ENCODE assay signal across 8 mouse cellular contexts in the genomic region with DNA sequence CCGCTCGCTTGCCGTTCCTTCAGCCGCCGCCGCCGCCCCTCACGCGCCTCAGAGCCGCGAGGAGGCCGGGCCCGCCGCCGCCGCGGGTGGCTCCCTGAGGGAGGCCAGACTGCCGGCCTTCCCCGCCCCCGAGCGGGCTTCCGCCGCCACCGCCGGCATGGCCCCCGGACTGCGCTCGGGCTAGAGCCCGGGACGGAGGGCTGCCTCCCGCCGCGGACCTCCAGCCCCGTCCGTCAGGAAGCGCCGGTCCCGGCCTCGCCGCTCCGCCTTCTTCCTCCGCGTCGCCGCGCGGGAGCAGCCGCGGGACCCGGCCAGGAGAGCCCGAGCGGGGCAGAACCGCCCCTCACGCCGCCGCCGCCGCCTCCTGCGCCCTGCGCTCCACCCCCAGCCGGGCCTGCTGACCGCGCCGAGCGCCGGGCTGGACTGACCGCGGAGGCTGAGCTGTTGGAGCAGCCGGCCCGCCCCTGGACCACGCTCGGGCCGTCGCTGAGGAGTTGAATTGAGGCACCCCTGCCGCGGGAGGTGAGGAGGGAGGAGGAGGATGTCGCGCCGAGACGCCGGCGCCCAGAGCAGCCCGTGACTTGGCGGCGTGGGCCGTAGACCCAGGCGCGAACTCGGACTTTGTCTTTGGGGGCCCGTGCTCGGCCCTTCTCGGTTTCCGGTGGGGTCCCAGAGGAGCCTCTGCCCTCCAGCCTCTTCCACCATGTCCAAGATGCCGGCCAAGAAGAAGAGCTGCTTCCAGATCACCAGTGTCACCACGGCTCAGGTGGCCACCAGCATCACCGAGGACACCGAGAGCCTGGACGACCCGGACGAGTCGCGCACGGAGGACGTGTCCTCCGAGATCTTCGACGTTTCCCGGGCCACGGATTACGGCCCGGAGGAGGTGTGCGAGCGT. TPM values are rescaled to one million over a fixed set of nuclear protein-coding genes. Genes with fewer than 3 reads are reported as not detected.
A peak's percentile ranks its signal among the peaks of the same experiment; 100 is the strongest.
DNase-seq lines count a peak whose midpoint lies in the region; ATAC-seq and TF ChIP-seq lines count a peak whose summit lies in the region.

No protein-coding gene starts in this region.

- WGBS in hindbrain, embryonic 16.5 days, result under 1% methylated on average over 82 of the region's 113 CpGs
- 2% methylated on average over 99 of the region's 113 CpGs for WGBS in macrophage (ENCODE audit: missing documents)

- no peak for TF ChIP-seq CTCF in gastrocnemius, adult 2 months (IDR thresholded peaks at IDR 0.05)

- H3K4me3 ChIP-seq in gastrocnemius, adult 2 months, result peak overlapping the region; percentile 96
- H3K4me3 ChIP-seq in hindbrain, embryonic 16.5 days (ENCODE audit: low read length), result peak overlapping the region; percentile 100
- H3K4me3 ChIP-seq in macrophage (ENCODE audit: inconsistent target), result peak overlapping the region; percentile 68

- H3K9me3 ChIP-seq in hindbrain, embryonic 16.5 days (ENCODE audit: control insufficient read depth, low read length), result no peaks in the 10 kb centered on the region

- intact Hi-C loops in gastrocnemius, adult 2 months (cut with DNase I), result loop anchor here (5.0 to 10.0 kb wide), 5 partner anchors 43 to 570 kb away; partner anchors contain the start of genes Pfn2 and Selenot

- peaks cover 8% of the 10 kb centered on the region for H3K4me1 ChIP-seq in hindbrain, embryonic 16.5 days (ENCODE audit: control insufficient read depth, insufficient read depth, low read depth, low read length)

- H3K79me2 ChIP-seq in macrophage (ENCODE audit: inconsistent target), result peaks cover 46% of the 10 kb centered on the region

- H3K27ac ChIP-seq in gastrocnemius, adult 2 months, result peak overlapping the region; percentile 99
- H3K27ac ChIP-seq in hindbrain, embryonic 16.5 days (ENCODE audit: low read depth, low read length), result peak overlapping the region; percentile 99
- H3K27ac ChIP-seq in macrophage, result peak overlapping the region; percentile 49

- DNase-seq in gastrocnemius, adult 2 months, result peak; percentile 91
- DNase-seq in left cerebral cortex, adult 8-10 months (ENCODE audit: low spot score in 2 of 2), result peak; percentile 48 to 53
- DNase-seq in retina, postnatal 1 day, result peak; percentile 61
- DNase-seq in thymus, postnatal 4 days, result peak; percentile 72

- H3K27me3 ChIP-seq in hindbrain, embryonic 16.5 days (replicated peaks; ENCODE audit: control insufficient read depth, insufficient read depth, low read length), result no peaks in the 10 kb centered on the region

- peak; percentile 37 for ATAC-seq in activated CD4-positive, CD25-positive, alpha-beta regulatory T cell, adult 4 months
- peak; percentile 2; the same call in 1 of the 2 replicates for ATAC-seq in common myeloid progenitor, adult 5-6 weeks (replicated peaks; ENCODE audit: low read depth, poor library complexity, severe bottlenecking)
- peak; percentile 51 for ATAC-seq in hindbrain, embryonic 16.5 days

- H3K36me3 ChIP-seq in hindbrain, embryonic 16.5 days (ENCODE audit: control insufficient read depth, insufficient read depth, low read length), result no peaks in the 10 kb centered on the region
- no peaks in the 10 kb centered on the region for H3K36me3 ChIP-seq in macrophage (ENCODE audit: inconsistent target)

- peak overlapping the region; percentile 99 for H3K9ac ChIP-seq in hindbrain, embryonic 16.5 days (ENCODE audit: low read depth, low read length)

- peak overlapping the region; percentile 95 for H3K4me2 ChIP-seq in hindbrain, embryonic 16.5 days (ENCODE audit: low read length)

RNA-seq across cellular contexts. Expression of gene Tsc22d2, which starts 0.7 kb away (rescaled TPM):
- polyA plus RNA-seq in activated CD4-positive, CD25-positive, alpha-beta regulatory T cell, adult 4 months (2017; shearing (Covaris generic)), result 10 to 100 TPM in 1 of 2 experiments, 1 to 10 TPM in 1; 7.4 to 15.1 TPM
- total RNA-seq in common myeloid progenitor, adult 5-6 weeks (2017), result 20.0 and 20.1 TPM in 2 replicates
- 10 to 100 TPM; 22.6 to 22.9 TPM for total RNA-seq in gastrocnemius, adult 2 months (2021)
- polyA plus RNA-seq in hindbrain, embryonic 16.5 days (2015; fragmentation: Nextera tagmentation; extraction: Ambion mirVana), result 5.7 and 6.9 TPM in 2 replicates
- 10 to 100 TPM; 30.9 to 35.8 (median 34.7) TPM for total RNA-seq in left cerebral cortex, adult 8-10 months (2022)
- total RNA-seq in macrophage (2018; cell fraction: chromatin; rRNA removed), result 100 to 1,000 TPM in 13 of 26 experiments, 10 to 100 TPM in 13; 54.0 to 189 (median 98.6) TPM
- 10 to 100 TPM; 18.4 to 31.3 (median 23.8) TPM for total RNA-seq in macrophage (2018; cell fraction: cytosol; rRNA removed)
- 100 to 1,000 TPM in 2 of 26 experiments, 10 to 100 TPM in 24; 44.9 to 106 (median 77.7) TPM for total RNA-seq in macrophage (2018; cell fraction: nucleus; rRNA removed)
- 9.6 to 15.9 TPM (median 10.7 TPM) in 3 replicates for polyA plus RNA-seq in macrophage (2018)

Comparison
In these comparisons a context has a peak if more than half of its experiments do, and no peak if none do; other contexts are left out.
1. Peak in every context shown above with its lines: DNase-seq, ATAC-seq, H3K4me3 ChIP-seq and H3K27ac ChIP-seq.
2. H3K27ac ChIP-seq: peak in every context shown above with its lines; median percentile 99 in gastrocnemius, adult 2 months; 99 in hindbrain, embryonic 16.5 days; 49 in macrophage.